Mouse (Mus musculus) heart, adult 2 months (tissue): ENCODE measurements around the gene Syk.

Experiments
- CTCF ChIP-seq: fragments of 200-600 bp; IDR thresholded peaks from 2 replicates; pipeline ENCODE4 v1.8.1; 2022; ENCODE audit warnings: antibody characterized with exemption, mild to moderate bottlenecking, moderate library complexity
- POLR2A ChIP-seq: fragments of 200-500 bp; IDR thresholded peaks from 2 replicates; pipeline ENCODE4 v1.6.1; 2011; ENCODE audit warnings: mild to moderate bottlenecking, low read depth, low read length, control low read depth; ENCODE audit not compliant: insufficient read depth

DNA sequence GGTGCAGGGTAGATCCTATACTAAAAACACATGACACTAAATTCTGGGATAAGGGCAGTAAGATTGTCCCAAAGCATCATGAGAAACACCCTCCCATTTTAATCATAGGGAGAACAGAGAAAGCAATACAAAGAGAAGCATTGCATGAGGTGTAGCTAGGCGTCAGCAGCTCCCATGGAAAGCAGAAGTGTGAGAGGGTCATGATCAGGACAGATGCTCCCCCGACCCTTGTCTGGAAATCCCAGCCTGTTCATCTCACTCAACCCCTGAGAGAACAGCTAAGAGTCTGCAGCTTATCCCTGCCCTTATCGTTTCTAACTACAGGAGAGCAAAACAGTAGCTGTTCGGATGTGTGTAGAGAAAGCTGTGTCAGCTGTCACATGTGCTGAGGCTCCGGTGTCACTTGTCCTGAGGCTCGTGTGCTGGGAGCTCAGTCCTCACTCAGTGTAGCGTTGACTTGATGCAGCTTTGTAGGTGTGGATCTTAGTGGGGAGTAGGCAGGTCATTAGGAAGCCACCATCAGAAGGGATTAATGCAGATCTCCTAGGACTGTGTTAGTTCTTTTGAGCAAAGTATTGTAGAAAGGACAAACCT is 6.9 kb upstream of the Syk start:
- no peak for TF ChIP-seq POLR2A
- TF ChIP-seq CTCF = no peak
